Mouse (Mus musculus) thymus, adult 2 months (tissue): ENCODE measurements around the gene Cyth1.

Source experiments
- CTCF ChIP-seq: fragments of 200-500 bp; IDR thresholded peaks from 2 replicates; pipeline ENCODE4 v1.5.1; 2012; ENCODE audit warnings: mild to moderate bottlenecking, control low read depth, low read length, moderate library complexity, borderline replicate concordance; ENCODE audit not compliant: control insufficient read depth, poor library complexity, insufficient read depth; ENCODE audit errors: extremely low read depth
- POLR2A ChIP-seq: fragments of 200-500 bp; IDR thresholded peaks from 2 replicates; pipeline ENCODE4 v1.6.1; 2012; ENCODE audit warnings: mild to moderate bottlenecking, low read length, control low read depth, moderate library complexity; ENCODE audit not compliant: control insufficient read depth, poor library complexity, insufficient read depth; ENCODE audit errors: extremely low read depth

DNA sequence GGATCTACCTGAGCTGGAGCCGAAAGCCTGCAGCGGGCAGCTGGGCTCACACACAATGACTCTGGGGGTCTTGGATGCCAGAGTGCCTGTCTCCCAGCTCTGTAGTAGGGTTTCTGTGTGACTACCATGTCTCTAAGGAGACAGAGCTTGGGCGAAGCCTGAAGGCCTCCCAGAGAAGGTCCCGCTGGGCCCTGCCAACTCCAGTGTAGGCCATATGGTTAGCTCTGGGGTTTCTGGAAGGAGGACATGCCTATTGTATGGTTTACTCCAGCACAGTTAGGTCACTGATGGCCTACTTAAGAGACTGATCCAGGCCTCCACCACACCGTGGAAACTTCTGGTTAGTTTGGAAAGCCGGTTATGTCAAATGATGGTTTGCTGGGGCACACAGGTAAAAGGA is 110.0 kb downstream of the Cyth1 start:
- TF ChIP-seq CTCF (no peak), POLR2A (no peak)
